Mouse (Mus musculus) stomach, embryonic 16.5 days (tissue): Measurements from ENCODE around the gene Rbm4b. TPM values are rescaled to one million over a fixed set of nuclear protein-coding genes. Genes with fewer than 3 reads are reported as not detected.
"Not testable (repeated sequence)": the region's sequence is repeated elsewhere in the genome, so short reads cannot be mapped to it uniquely, and the experiment has no call there.

ENCODE experiments used
- ATAC-seq: fragments of 200-750 bp; cut with Nextera tagmentation; 2 replicates; pipeline ENCODE4 v1.8.0; 2017; ENCODE audit warnings: moderate number of reproducible peaks, moderate TSS enrichment; ENCODE audit not compliant: insufficient read depth, low FRiP score
- H3K27ac ChIP-seq: fragments of 300-500 bp; sonication (generic); 2 replicates; pipeline ENCODE4 v1.5.1; 2014; ENCODE audit warnings: low read length
- H3K27me3 ChIP-seq: fragments of 300-500 bp; sonication (generic); 2 replicates; pipeline ENCODE4 v1.6.1; 2014; ENCODE audit warnings: low read length, control low read depth, mixed read lengths; ENCODE audit not compliant: control insufficient read depth, insufficient read depth
- H3K36me3 ChIP-seq: fragments of 300-500 bp; sonication (generic); 2 replicates; pipeline ENCODE4 v1.6.1; 2014; ENCODE audit warnings: low read length; ENCODE audit not compliant: control insufficient read depth, insufficient read depth
- H3K4me1 ChIP-seq: fragments of 300-500 bp; sonication (generic); 2 replicates; pipeline ENCODE4 v1.6.1; 2014; ENCODE audit warnings: low read length, control low read depth, mixed read lengths; ENCODE audit not compliant: control insufficient read depth, insufficient read depth
- H3K4me2 ChIP-seq: fragments of 300-500 bp; sonication (generic); 2 replicates; pipeline ENCODE4 v1.6.1; 2014; ENCODE audit warnings: low read depth, low read length, mixed read lengths
- H3K4me3 ChIP-seq: fragments of 300-500 bp; sonication (generic); replicated peaks from 2 replicates; pipeline ENCODE4 v1.5.1; 2014; ENCODE audit warnings: mild to moderate bottlenecking, low read length
- H3K9ac ChIP-seq: fragments of 300-500 bp; sonication (generic); 2 replicates; pipeline ENCODE4 v1.6.1; 2014; ENCODE audit warnings: low read length
- H3K9me3 ChIP-seq: fragments of 300-500 bp; sonication (generic); replicated peaks from 2 replicates; pipeline ENCODE4 v1.6.1; 2016; ENCODE audit warnings: low read length, control low read depth; ENCODE audit not compliant: control insufficient read depth
- WGBS: fragments of 180-500 bp; shearing (Covaris S2); extraction: QIAGEN DNeasy Blood & Tissue Kit; methylation state at CpG from one replicate; pipeline ENCODE4 v1.1.7; 2014; 5-methylcytosine and 5-hydroxymethylcytosine counted together
- polyA plus RNA-seq: library from polyadenylated mRNA; unstranded; fragments of >200 nt; fragmentation: Nextera tagmentation; extraction: Ambion mirVana; gene quantifications from 2 replicates; pipeline ENCODE4 v1.2.1, GENCODE M21; 2015

Gene Rbm4b
- polyA plus RNA-seq, 1 experiment from 2014 or later, result 54.8 TPM

DNA sequence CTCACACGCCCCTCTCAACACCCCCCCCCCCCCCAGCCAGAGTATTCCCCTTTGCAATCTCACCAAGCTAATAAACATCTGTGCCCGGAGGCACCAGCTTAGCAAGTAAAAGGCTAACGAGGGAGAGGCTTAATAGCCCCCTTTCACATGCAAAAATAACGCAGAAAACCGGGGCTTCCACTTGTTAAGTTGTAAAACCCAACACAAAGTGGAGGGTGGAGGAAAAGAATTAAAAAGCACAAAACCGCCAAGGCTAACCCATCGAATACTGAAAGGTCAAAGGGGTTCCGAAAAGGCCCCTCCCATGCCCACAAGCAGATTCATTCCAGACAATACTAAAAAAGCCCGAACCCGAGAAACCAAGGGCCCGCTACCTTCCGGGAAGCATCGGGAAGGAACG is 54.0 kb downstream of the Rbm4b start:
- peak overlapping the region; percentile 61 for H3K4me2 ChIP-seq
- peak overlapping the region; percentile 94 for H3K27ac ChIP-seq
- H3K4me3 ChIP-seq, result peak overlapping the region; percentile 97
- H3K27me3 ChIP-seq, result no peaks in the 10 kb centered on the region
- peak overlapping the region; percentile 79 for H3K9ac ChIP-seq
- no peaks in the 10 kb centered on the region for H3K9me3 ChIP-seq
- no peak for ATAC-seq
- H3K4me1 ChIP-seq, result peaks cover 18% of the 10 kb centered on the region
- no peaks in the 10 kb centered on the region for H3K36me3 ChIP-seq
- WGBS, result under 1% methylated on average over 14 of the region's 14 CpGs

DNA sequence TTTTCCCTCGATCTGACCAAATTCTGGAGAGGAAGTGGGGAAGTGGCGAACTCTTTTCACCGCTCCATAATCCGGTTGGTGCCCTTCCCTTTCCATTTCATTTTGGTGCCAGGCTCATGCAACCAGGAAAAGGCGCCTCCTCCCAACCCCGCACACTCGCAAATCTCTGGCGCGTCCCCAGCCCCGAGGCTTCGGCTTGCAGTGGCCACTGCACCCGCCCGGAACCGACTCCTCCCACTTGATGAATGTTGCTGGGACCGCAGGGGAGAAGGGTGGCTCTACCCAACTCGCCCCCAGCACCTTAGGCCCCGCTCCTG is 54.4 kb downstream of the Rbm4b start:
- peak overlapping the region; percentile 61 for H3K4me2 ChIP-seq
- H3K4me3 ChIP-seq, result peak overlapping the region; percentile 97
- H3K36me3 ChIP-seq, result no peaks in the 10 kb centered on the region
- WGBS, result 0% methylated on average over 17 of the region's 17 CpGs
- peaks cover 18% of the 10 kb centered on the region for H3K4me1 ChIP-seq
- no peaks in the 10 kb centered on the region for H3K27me3 ChIP-seq
- H3K9ac ChIP-seq, result peak overlapping the region; percentile 79
- peak overlapping the region; percentile 94 for H3K27ac ChIP-seq
- no peaks in the 10 kb centered on the region for H3K9me3 ChIP-seq
- ATAC-seq, result no peak

DNA sequence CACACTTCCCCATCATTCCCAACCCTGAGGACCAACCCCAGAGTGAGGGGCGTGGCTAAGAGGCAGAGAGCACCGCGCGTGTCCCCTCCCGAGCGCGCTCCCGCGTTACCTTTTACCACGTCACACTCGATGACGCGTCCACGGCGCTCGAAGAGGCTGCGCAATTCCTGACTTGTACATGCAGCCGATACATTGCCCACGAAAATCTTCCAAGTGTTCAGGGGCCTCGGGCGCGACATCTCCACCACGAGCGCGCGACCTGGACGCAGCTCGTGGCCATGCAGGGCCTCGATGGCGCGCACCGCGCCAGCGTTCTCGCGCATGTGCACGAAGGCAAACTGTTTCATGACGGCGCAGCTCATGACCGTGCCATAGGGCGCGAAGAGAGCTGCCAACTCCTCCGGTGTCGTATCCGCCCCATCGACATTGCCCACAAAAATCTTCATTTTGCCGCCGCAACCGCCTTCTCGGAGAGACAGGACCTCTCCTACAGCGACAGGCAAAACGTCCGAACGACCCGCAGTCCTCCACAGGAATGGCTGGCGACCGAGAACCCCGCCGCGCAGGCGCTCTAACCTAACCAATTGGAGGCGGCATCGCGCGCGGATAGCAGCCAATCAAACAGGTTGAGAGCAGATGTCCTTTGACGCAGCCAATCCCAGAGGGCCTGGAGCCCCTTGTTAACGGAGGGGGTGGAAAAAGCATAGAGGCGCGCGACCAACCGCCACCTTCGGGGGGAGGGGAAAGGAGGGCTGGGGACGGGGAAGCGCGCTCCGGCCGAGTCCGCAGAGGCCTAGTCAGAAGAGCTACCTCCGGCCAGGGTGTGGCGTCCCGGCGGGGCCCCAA is 55.0 kb downstream of the Rbm4b start, which contains the start of the genes Gm21992 and Rbm14:
TSS of gene Gm21992 (minus strand) at position 550 of the 846 bp plus-strand sequence.
TSS of gene Rbm14 (minus strand) at position 572 of the 846 bp plus-strand sequence.
- no peaks in the 10 kb centered on the region for H3K27me3 ChIP-seq
- under 1% methylated on average over 83 of the region's 83 CpGs for WGBS
- peak within 1 kb of the TSS; percentile 97 for H3K4me3 ChIP-seq
- peak within 1 kb of the TSS; percentile 61 for H3K4me2 ChIP-seq
- H3K4me1 ChIP-seq, result peaks cover 18% of the 10 kb centered on the region
- ATAC-seq, result peak; percentile 97
- H3K9me3 ChIP-seq, result no peaks in the 10 kb centered on the region
- peak within 1 kb of the TSS; percentile 80 for H3K9ac ChIP-seq
- H3K36me3 ChIP-seq, result no peaks in the 10 kb centered on the region
- H3K27ac ChIP-seq, result peak within 1 kb of the TSS; percentile 94

GRCm38 (mm10) chr19:4811909-4812242 is 55.6 kb downstream of the Rbm4b start:
- Histone ChIP-seq H3K27ac (peak overlapping the region; percentile 93), H3K4me3 (peak overlapping the region; percentile 97), H3K4me2 (peak overlapping the region; percentile 52), H3K36me3 (no peaks in the 10 kb centered on the region), H3K27me3 (no peaks in the 10 kb centered on the region), H3K9me3 (no peaks in the 10 kb centered on the region), H3K9ac (peak overlapping the region; percentile 80), H3K4me1 (peaks cover 18% of the 10 kb centered on the region)
- WGBS, result 3% methylated on average over 12 of the region's 12 CpGs
- ATAC-seq, result no peak

DNA sequence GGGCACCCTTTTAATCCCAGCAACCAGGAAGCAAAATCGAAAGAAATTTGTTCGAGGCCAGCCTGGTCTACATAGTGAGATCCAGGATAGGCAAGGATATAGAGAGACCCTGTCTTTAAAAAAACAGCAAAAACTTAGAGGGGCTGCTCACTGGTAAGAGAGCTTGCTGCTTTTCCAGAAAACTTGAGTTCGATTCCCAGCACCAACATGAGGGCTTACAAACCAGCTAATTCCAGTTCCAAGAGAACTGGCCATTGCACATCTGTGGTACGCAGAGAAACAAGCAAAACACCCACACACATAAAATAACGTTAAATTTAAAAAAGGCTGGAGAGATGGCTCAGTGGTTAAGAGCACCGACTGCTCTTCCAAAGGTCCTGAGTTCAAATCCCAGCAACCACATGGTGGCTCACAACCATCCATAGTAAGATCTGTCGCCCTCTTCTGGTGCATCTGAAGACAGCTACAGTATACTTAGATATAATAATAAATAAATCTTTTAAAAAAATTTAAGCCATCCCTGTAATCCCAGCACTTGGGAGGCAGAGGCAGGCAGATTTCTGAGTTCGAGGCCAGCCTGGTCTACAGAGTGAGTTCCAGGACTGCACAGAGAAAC is 56.1 kb downstream of the Rbm4b start:
- ATAC-seq, H3K9me3 ChIP-seq, H3K27me3 ChIP-seq, H3K36me3 ChIP-seq: not testable (repeated sequence)
- H3K4me2 ChIP-seq, result peak overlapping the region; percentile 52
- peaks cover 18% of the 10 kb centered on the region for H3K4me1 ChIP-seq
- H3K27ac ChIP-seq, result peak overlapping the region; percentile 93
- H3K9ac ChIP-seq, result peak overlapping the region; percentile 80
- H3K4me3 ChIP-seq, result peak overlapping the region; percentile 97
- WGBS, result 75% methylated on average over 8 of the region's 8 CpGs

- no peak for ATAC-seq
- Histone ChIP-seq H3K4me3 (no peak overlapping the region), H3K27me3 (no peaks in the 10 kb centered on the region), H3K9ac (no peak overlapping the region), H3K4me1 (peaks cover 19% of the 10 kb centered on the region), H3K4me2 (no peak overlapping the region), H3K27ac (no peak overlapping the region), H3K36me3 (no peaks in the 10 kb centered on the region), H3K9me3 (no peaks in the 10 kb centered on the region)
- WGBS, result 82% methylated on average over 5 of the region's 6 CpGs
Observed at GRCm38 (mm10) chr19:4813015-4813414, 56.7 kb downstream of the Rbm4b start.

Other genes with a start within 250 kb of the Rbm4b start
- gene Pcx, start 246.0 kb upstream of the Rbm4b start, polyA plus RNA-seq, result 24.0 and 30.0 TPM in 2 replicates
- gene Lrfn4, start 140.8 kb upstream of the Rbm4b start, polyA plus RNA-seq, result 2.1 and 2.5 TPM in 2 replicates
- gene Rce1, start 130.9 kb upstream of the Rbm4b start, polyA plus RNA-seq, result 64.7 and 66.0 TPM in 2 replicates
- 1.2 and 3.0 TPM in 2 replicates for gene Gm960, start 57.8 kb upstream of the Rbm4b start, polyA plus RNA-seq
- gene Sptbn2, start 45.3 kb upstream of the Rbm4b start, polyA plus RNA-seq, result 4.7 and 5.5 TPM in 2 replicates
- 47.4 and 47.5 TPM in 2 replicates for gene Rbm4, start 37.4 kb downstream of the Rbm4b start, polyA plus RNA-seq
- 32.1 TPM in 2 replicates for gene Gm21992, start 55.1 kb downstream of the Rbm4b start, polyA plus RNA-seq
- 74.2 and 75.0 TPM in 2 replicates for gene Rbm14, start 55.1 kb downstream of the Rbm4b start, polyA plus RNA-seq
- 56.6 and 60.3 TPM in 2 replicates for gene Ccs, start 82.8 kb downstream of the Rbm4b start, polyA plus RNA-seq
- 0.09 TPM in 1 of 2 replicates, not detected in the other for gene Ccdc87, start 82.9 kb downstream of the Rbm4b start, polyA plus RNA-seq
- gene Ctsf, start 98.6 kb downstream of the Rbm4b start, polyA plus RNA-seq, result 28.4 and 34.1 TPM in 2 replicates
- gene Actn3, start 121.4 kb downstream of the Rbm4b start, polyA plus RNA-seq, result 5.3 and 8.9 TPM in 2 replicates
- 11.6 and 12.5 TPM in 2 replicates for gene Zdhhc24, start 122.2 kb downstream of the Rbm4b start, polyA plus RNA-seq
- gene Bbs1, start 150.1 kb downstream of the Rbm4b start, polyA plus RNA-seq, result 2.8 and 3.6 TPM in 2 replicates
- 119 and 134 TPM in 2 replicates for gene Dpp3, start 171.8 kb downstream of the Rbm4b start, polyA plus RNA-seq
- gene Peli3, start 186.6 kb downstream of the Rbm4b start, polyA plus RNA-seq, result 1.8 and 1.9 TPM in 2 replicates
- 79.6 and 80.5 TPM in 2 replicates for gene Mrpl11, start 205.7 kb downstream of the Rbm4b start, polyA plus RNA-seq
- gene Npas4, start 233.8 kb downstream of the Rbm4b start, polyA plus RNA-seq, result 0.23 and 0.34 TPM in 2 replicates